Mouse (Mus musculus): ENCODE results near the gene Cnn2. TPM values are rescaled to one million over a fixed set of nuclear protein-coding genes. Genes with fewer than 3 reads are reported as not detected.
A peak's percentile ranks its signal among the peaks of the same experiment; 100 is the strongest.

The Cnn2 gene
- polyA plus RNA-seq, 2 experiments, result 15.8 to 33.8 TPM

DNA sequence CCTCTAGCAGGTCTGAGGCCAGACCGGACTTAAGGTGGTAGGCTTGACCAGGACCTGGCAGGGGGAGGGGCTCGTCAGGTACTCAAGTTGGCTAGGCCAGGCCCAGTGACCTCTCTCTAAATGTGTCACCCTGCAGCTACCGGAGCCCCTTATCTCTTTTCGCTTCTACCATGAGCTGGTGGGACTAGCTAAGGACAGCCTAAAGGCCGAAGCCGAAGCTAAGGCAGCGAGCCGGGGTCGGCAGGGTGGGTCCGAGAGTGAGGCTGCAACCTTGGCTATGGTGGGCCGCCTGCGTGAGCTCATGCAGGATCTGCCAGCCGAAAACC, 40.1 kb downstream of the Cnn2 start:
- no peak overlapping the region for H3K9ac ChIP-seq (replicated peaks)
- ATAC-seq (ENCODE audit: insufficient read depth), result no peak
- H3K36me3 ChIP-seq (replicated peaks; ENCODE audit: control insufficient read depth, insufficient read depth, low read depth), result no peaks in the 10 kb centered on the region; the same call in none of the 2 replicates

DNA sequence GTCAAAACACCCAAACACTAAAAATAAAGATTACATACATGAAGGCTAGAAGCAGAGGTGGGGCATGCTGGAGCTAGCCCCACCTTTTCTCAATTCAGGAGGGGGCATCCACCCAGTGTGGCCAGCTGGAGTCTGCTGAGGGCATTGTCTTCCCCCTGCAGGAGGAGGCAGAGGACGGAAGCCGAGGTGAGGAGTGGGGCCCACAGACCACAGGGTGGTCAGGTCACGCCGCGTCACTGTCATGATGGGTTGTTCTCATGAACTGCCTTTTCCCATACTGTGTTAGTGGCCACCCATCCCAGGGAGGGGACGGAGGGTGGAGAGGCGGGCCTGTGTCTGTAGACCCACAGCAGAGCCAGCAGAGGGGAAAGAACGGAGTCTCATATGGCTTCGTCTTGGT, 41.8 kb downstream of the Cnn2 start:
- TF ChIP-seq EP300 (IDR thresholded peaks at IDR 0.05; ENCODE audit: low read depth) (no peak), CTCF (IDR thresholded peaks at IDR 0.05; ENCODE audit: low read depth) (no peak)
- no peak overlapping the region for H3K9ac ChIP-seq (replicated peaks)
- peaks cover 14 to 22% of the 10 kb centered on the region in 2 experiments for H3K4me1 ChIP-seq (replicated peaks; ENCODE audit: control insufficient read depth in 2 of 2, insufficient read depth in 2 of 2, low read length in 1 of 2)
- no peak overlapping the region for H3K4me3 ChIP-seq (ENCODE audit: insufficient read depth in 1 of 2, low read depth in 2 of 2, low read length in 2 of 2)
- DNase-seq (ENCODE audit: low read depth in 3 of 3, low spot score in 3 of 3) (no peak), ATAC-seq (ENCODE audit: insufficient read depth) (no peak)
- no peak overlapping the region for H3K4me2 ChIP-seq (ENCODE audit: low read depth)
- no peaks in the 10 kb centered on the region for H3K9me3 ChIP-seq (ENCODE audit: control insufficient read depth, low read length)
- WGBS (ENCODE audit: insufficient replicate concordance), result 63% methylated on average over 9 of the region's 9 CpGs
- H3K36me3 ChIP-seq (replicated peaks; ENCODE audit: control insufficient read depth, insufficient read depth, low read depth), result peaks cover 2% of the 10 kb centered on the region
- H3K27ac ChIP-seq, result no peak overlapping the region
- H3K27me3 ChIP-seq (ENCODE audit: control insufficient read depth, insufficient read depth, low read length), result no peaks in the 10 kb centered on the region

More for the DNA sequence above, 40.1 kb downstream of the Cnn2 start:
- Histone ChIP-seq H3K27ac (no peak overlapping the region), H3K9me3 (ENCODE audit: control insufficient read depth, low read length) (no peaks in the 10 kb centered on the region), H3K4me3 (ENCODE audit: insufficient read depth in 1 of 2, low read depth in 2 of 2, low read length in 2 of 2) (no peak overlapping the region), H3K4me2 (ENCODE audit: low read depth) (no peak overlapping the region), H3K27me3 (ENCODE audit: control insufficient read depth, insufficient read depth, low read length) (no peaks in the 10 kb centered on the region), H3K4me1 (replicated peaks; ENCODE audit: control insufficient read depth in 2 of 2, insufficient read depth in 2 of 2, low read length in 1 of 2) (peaks cover 10 to 15% of the 10 kb centered on the region in 2 experiments)
- 86% methylated on average over 13 of the region's 13 CpGs for WGBS (ENCODE audit: insufficient replicate concordance)
- no peak for DNase-seq (ENCODE audit: low read depth in 3 of 3, low spot score in 3 of 3)
- no peak for TF ChIP-seq EP300 (IDR thresholded peaks at IDR 0.05; ENCODE audit: low read depth)
- TF ChIP-seq CTCF (IDR thresholded peaks at IDR 0.05; ENCODE audit: low read depth), result no peak

DNA sequence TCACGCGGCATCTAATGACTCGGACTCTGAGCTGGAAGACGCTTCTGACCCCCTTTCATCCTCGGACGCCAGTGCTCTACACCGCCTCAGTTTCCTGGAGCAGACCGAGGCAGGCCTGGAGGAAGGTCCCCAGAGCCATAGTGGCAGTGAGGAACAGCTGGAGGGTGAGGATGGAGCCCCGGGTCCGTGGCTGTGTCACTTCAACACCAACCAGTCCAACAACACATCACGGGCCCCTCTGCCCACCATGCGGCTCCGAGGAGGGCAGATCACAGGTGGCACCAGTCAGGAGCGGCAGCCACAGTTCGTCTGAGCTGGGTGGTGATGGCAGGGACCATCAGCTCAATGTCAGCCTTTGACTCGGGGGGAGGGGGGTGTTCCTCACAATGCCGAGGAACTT, 42.4 kb downstream of the Cnn2 start:
- WGBS (ENCODE audit: insufficient replicate concordance), result 72% methylated on average over 17 of the region's 17 CpGs
- peaks cover 14 to 22% of the 10 kb centered on the region in 2 experiments for H3K4me1 ChIP-seq (replicated peaks; ENCODE audit: control insufficient read depth in 2 of 2, insufficient read depth in 2 of 2, low read length in 1 of 2)
- no peak overlapping the region for H3K4me3 ChIP-seq (ENCODE audit: insufficient read depth in 1 of 2, low read depth in 2 of 2, low read length in 2 of 2)
- H3K36me3 ChIP-seq (replicated peaks; ENCODE audit: control insufficient read depth, insufficient read depth, low read depth), result peaks cover 7% of the 10 kb centered on the region
- H3K27me3 ChIP-seq (ENCODE audit: control insufficient read depth, insufficient read depth, low read length), result no peaks in the 10 kb centered on the region
- TF ChIP-seq CTCF (IDR thresholded peaks at IDR 0.05; ENCODE audit: low read depth), result no peak
- TF ChIP-seq EP300 (IDR thresholded peaks at IDR 0.05; ENCODE audit: low read depth), result no peak
- ATAC-seq (ENCODE audit: insufficient read depth), result no peak
- DNase-seq (ENCODE audit: low read depth in 3 of 3, low spot score in 3 of 3), result no peak
- H3K9me3 ChIP-seq (ENCODE audit: control insufficient read depth, low read length), result no peaks in the 10 kb centered on the region
- H3K4me2 ChIP-seq (ENCODE audit: low read depth), result no peak overlapping the region
- no peak overlapping the region for H3K27ac ChIP-seq
- H3K9ac ChIP-seq (replicated peaks), result no peak overlapping the region

DNA sequence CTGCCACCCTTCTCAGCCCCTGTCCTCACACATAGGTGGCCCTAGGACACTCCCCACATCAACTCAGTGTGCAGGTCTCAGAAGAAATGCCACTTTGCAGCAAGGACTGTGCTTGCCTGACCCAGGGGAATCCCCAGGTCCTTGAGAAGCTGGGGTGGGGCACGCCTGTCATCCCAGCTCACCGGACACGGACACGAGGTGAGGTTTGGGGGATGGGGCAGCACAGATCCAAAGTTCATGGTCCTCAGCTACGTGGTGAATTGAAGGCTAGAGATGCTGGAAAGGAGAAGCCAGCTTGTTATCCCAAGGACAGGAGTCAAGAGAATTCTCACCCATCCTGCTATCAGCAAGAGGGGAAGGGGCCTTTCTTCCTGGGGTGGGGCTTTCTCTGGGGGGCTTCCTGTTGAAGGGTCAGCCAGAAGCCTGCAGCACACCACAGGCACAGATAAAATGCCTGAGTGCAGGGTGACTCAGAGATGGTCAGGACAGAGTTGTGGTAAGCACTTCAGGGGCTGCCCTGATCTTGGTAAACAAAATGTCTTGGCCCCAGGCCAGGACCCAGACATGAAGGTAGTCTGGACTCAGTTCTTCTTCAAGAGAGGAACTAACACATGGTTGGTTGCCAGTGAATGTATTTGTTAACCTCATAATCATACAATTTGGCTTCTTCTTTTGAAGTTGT, 44.6 kb downstream of the Cnn2 start:
- Histone ChIP-seq H3K9ac (replicated peaks) (no peak overlapping the region), H3K4me1 (replicated peaks; ENCODE audit: control insufficient read depth in 2 of 2, insufficient read depth in 2 of 2, low read length in 1 of 2) (peaks cover 12 to 22% of the 10 kb centered on the region in 2 experiments), H3K27me3 (ENCODE audit: control insufficient read depth, insufficient read depth, low read length) (no peaks in the 10 kb centered on the region), H3K4me2 (ENCODE audit: low read depth) (no peak overlapping the region), H3K36me3 (replicated peaks; ENCODE audit: control insufficient read depth, insufficient read depth, low read depth) (peaks cover 26% of the 10 kb centered on the region), H3K27ac (no peak overlapping the region), H3K9me3 (ENCODE audit: control insufficient read depth, low read length) (no peaks in the 10 kb centered on the region), H3K4me3 (ENCODE audit: insufficient read depth in 1 of 2, low read depth in 2 of 2, low read length in 2 of 2) (no peak overlapping the region)
- 8% methylated on average over 5 of the region's 5 CpGs for WGBS (ENCODE audit: insufficient replicate concordance)
- DNase-seq (ENCODE audit: low read depth in 3 of 3, low spot score in 3 of 3), result no peak
- TF ChIP-seq CTCF (IDR thresholded peaks at IDR 0.05; ENCODE audit: low read depth), result no peak
- TF ChIP-seq EP300 (IDR thresholded peaks at IDR 0.05; ENCODE audit: low read depth), result no peak
- ATAC-seq (ENCODE audit: insufficient read depth), result peak; percentile 46

DNA sequence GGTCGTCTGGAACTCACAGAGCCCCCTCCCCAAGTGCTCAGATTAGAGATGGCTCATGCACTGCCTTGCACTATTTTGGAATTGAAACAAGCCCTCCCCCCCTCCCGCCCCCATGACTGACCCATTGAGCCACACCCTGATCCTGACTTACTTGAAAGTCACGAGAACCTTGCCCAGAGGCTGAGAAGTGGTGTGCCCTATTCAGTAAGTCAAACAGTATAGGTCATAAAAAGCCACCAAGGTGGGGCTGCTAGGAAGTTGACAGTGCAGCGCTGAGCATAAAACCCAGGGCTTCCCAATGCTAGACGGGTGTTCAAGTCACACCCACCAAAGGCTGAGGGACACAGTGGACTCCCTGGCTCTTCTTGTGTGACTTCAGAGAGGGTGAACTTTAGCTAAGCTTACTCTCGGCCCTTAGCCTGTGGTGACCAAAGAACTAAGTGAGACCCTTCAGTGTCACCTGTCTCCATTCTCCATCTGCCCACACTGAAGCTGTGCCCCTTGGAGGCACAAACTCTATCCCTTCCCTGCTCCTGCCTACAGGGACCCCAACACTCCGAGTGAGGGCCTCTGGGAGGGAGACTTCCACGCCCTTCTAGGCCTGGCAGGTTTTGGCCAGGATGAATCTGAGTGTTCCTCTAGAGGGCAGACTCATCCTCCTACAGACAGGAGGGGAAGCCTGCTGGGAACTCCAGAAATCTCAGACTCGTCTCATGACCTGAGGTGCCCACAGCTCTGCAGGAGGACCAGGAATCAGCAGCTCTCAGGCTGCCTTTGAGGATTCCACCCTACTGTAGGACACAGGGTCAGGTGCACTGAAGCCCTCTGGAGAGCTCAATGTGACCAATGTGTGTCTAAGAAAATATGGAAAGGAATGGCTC, 45.4 kb downstream of the Cnn2 start:
- no peaks in the 10 kb centered on the region for H3K27me3 ChIP-seq (ENCODE audit: control insufficient read depth, insufficient read depth, low read length)
- no peaks in the 10 kb centered on the region for H3K9me3 ChIP-seq (ENCODE audit: control insufficient read depth, low read length)
- no peak overlapping the region for H3K4me2 ChIP-seq (ENCODE audit: low read depth)
- H3K36me3 ChIP-seq (replicated peaks; ENCODE audit: control insufficient read depth, insufficient read depth, low read depth), result peaks cover 28% of the 10 kb centered on the region
- H3K9ac ChIP-seq (replicated peaks), result no peak overlapping the region
- no peak for TF ChIP-seq EP300 (IDR thresholded peaks at IDR 0.05; ENCODE audit: low read depth)
- TF ChIP-seq CTCF (IDR thresholded peaks at IDR 0.05; ENCODE audit: low read depth), result peak; percentile 68
- no peak overlapping the region for H3K27ac ChIP-seq
- no peak overlapping the region for H3K4me3 ChIP-seq (ENCODE audit: insufficient read depth in 1 of 2, low read depth in 2 of 2, low read length in 2 of 2)
- DNase-seq (ENCODE audit: low read depth in 3 of 3, low spot score in 3 of 3) (no peak), ATAC-seq (ENCODE audit: insufficient read depth) (0 out of 2 replicates have a peak, but pooled peaks have one; percentile 19)
- peaks cover 12 to 17% of the 10 kb centered on the region in 2 experiments; a peak in 3 of 4 replicates for H3K4me1 ChIP-seq (replicated peaks; ENCODE audit: control insufficient read depth in 2 of 2, insufficient read depth in 2 of 2, low read length in 1 of 2)
- WGBS (ENCODE audit: insufficient replicate concordance), result 11% methylated on average over 9 of the region's 9 CpGs
